In genomic region chr16:91404828-91405577, GRCm38 (mm10) we compare ENCODE assay signal across 17 mouse cellular contexts. TPM values are rescaled to one million over a fixed set of nuclear protein-coding genes. Genes with fewer than 3 reads are reported as not detected.
DNase-seq lines count a peak whose midpoint lies in the region; ATAC-seq and TF ChIP-seq lines count a peak whose summit lies in the region.
"Had no signal": no experiment of that assay in that cellular context is flagged by ENCODE, and none has a peak within 500 bp of the region (broad histone marks: within the 10 kb centered on the region; RNA-seq: fewer than 3 reads in every experiment).

No protein-coding gene starts in this region.

- no peak for ATAC-seq in heart, embryonic 15.5 days (replicated peaks; ENCODE audit: insufficient number of reproducible peaks, insufficient read depth, low FRiP score, low read depth)
- no peak for ATAC-seq in lung, embryonic 15.5 days (ENCODE audit: borderline replicate concordance, extremely low read depth, low FRiP score, low TSS enrichment)
- ATAC-seq in liver, embryonic 14.5 days (ENCODE audit: insufficient read depth), result no peak
- ATAC-seq in granulocyte monocyte progenitor cell, adult 5-6 weeks (replicated peaks; ENCODE audit: poor library complexity, severe bottlenecking), result no peak
- no peak for ATAC-seq in forebrain, embryonic 14.5 days
- ATAC-seq: Patski had no signal

- no peak for TF ChIP-seq POLR2A in bone marrow macrophage, adult 2 months (IDR thresholded peaks at IDR 0.05; ENCODE audit: borderline replicate concordance, low read depth, low read length)

- TF ChIP-seq CTCF in bone marrow macrophage, adult 2 months (IDR thresholded peaks at IDR 0.05; ENCODE audit: low read depth, low read length), result no peak
- TF ChIP-seq CTCF in liver, embryonic 14.5 days (IDR thresholded peaks at IDR 0.05; ENCODE audit: low read depth), result no peak

- no peak overlapping the region for H3K4me3 ChIP-seq in heart, embryonic 15.5 days
- no peak overlapping the region for H3K4me3 ChIP-seq in lung, embryonic 15.5 days
- H3K4me3 ChIP-seq in bone marrow macrophage, adult 2 months (ENCODE audit: insufficient read depth, low read length), result 0 out of 2 replicates have a peak overlapping the region, but pooled peaks have one; percentile 2
- H3K4me3 ChIP-seq in liver, embryonic 14.5 days (ENCODE audit: insufficient read depth in 1 of 2, low read depth in 2 of 2, low read length in 2 of 2), result no peak overlapping the region; a peak in 1 of 4 replicates
- no peak overlapping the region for H3K4me3 ChIP-seq in forebrain, embryonic 14.5 days (ENCODE audit: low read depth, low read length)

- H3K4me2 ChIP-seq in heart, embryonic 15.5 days, result peak overlapping the region; percentile 82; the same call in 1 of the 2 replicates
- H3K4me2 ChIP-seq in lung, embryonic 15.5 days, result no peak overlapping the region; the same call in 1 of the 2 replicates
- H3K4me2 ChIP-seq in liver, embryonic 14.5 days (ENCODE audit: low read depth), result peak overlapping the region; percentile 99
- H3K4me2 ChIP-seq in forebrain, embryonic 14.5 days (ENCODE audit: low read length), result no peak overlapping the region

- peaks cover 27% of the 10 kb centered on the region for H3K4me1 ChIP-seq in heart, embryonic 15.5 days (replicated peaks)
- peaks cover 19% of the 10 kb centered on the region for H3K4me1 ChIP-seq in lung, embryonic 15.5 days
- H3K4me1 ChIP-seq in bone marrow macrophage, adult 2 months (ENCODE audit: control insufficient read depth, insufficient read depth, low read length), result peaks cover 26% of the 10 kb centered on the region
- peaks cover 13 to 26% of the 10 kb centered on the region in 2 experiments for H3K4me1 ChIP-seq in liver, embryonic 14.5 days (replicated peaks; ENCODE audit: control insufficient read depth in 2 of 2, insufficient read depth in 2 of 2, low read length in 1 of 2)
- H3K4me1 ChIP-seq in forebrain, embryonic 14.5 days (ENCODE audit: control insufficient read depth, insufficient read depth, low read length), result peaks cover 4% of the 10 kb centered on the region; the same call in 1 of the 2 replicates

- peaks cover 5% of the 10 kb centered on the region; the same call in 1 of the 2 replicates for H3K36me3 ChIP-seq in heart, embryonic 15.5 days
- peaks cover 19% of the 10 kb centered on the region for H3K36me3 ChIP-seq in lung, embryonic 15.5 days
- peaks cover 38% of the 10 kb centered on the region for H3K36me3 ChIP-seq in liver, embryonic 14.5 days (replicated peaks; ENCODE audit: control insufficient read depth, insufficient read depth, low read depth)
- H3K36me3 ChIP-seq in forebrain, embryonic 14.5 days (ENCODE audit: control insufficient read depth, insufficient read depth, low read length), result peaks cover 15% of the 10 kb centered on the region; the same call in 1 of the 2 replicates

- no peak for TF ChIP-seq EP300 in liver, embryonic 14.5 days (IDR thresholded peaks at IDR 0.05; ENCODE audit: low read depth)

- H3K27ac ChIP-seq in heart, embryonic 15.5 days, result peak overlapping the region; percentile 94
- H3K27ac ChIP-seq in lung, embryonic 15.5 days, result peak overlapping the region; percentile 92
- peak overlapping the region; percentile 99 for H3K27ac ChIP-seq in bone marrow macrophage, adult 2 months (ENCODE audit: insufficient read depth, low read depth, low read length)
- peak overlapping the region; percentile 8; the same call in 1 of the 2 replicates for H3K27ac ChIP-seq in liver, embryonic 14.5 days
- H3K27ac ChIP-seq in forebrain, embryonic 14.5 days (ENCODE audit: low read depth, low read length), result no peak overlapping the region

- H3K9me3 ChIP-seq in heart, embryonic 15.5 days (replicated peaks), result no peaks in the 10 kb centered on the region
- no peaks in the 10 kb centered on the region for H3K9me3 ChIP-seq in lung, embryonic 15.5 days
- H3K9me3 ChIP-seq in liver, embryonic 14.5 days (ENCODE audit: control insufficient read depth, low read length), result no peaks in the 10 kb centered on the region
- no peaks in the 10 kb centered on the region for H3K9me3 ChIP-seq in forebrain, embryonic 14.5 days (replicated peaks; ENCODE audit: control insufficient read depth, low read length)
- H3K9me3 ChIP-seq: hindbrain, embryonic 13.5 days; limb, embryonic 12.5 days; megakaryocyte, embryonic 14.5 days had no signal

- H3K27me3 ChIP-seq in heart, embryonic 15.5 days, result no peaks in the 10 kb centered on the region
- H3K27me3 ChIP-seq in lung, embryonic 15.5 days, result no peaks in the 10 kb centered on the region
- H3K27me3 ChIP-seq in liver, embryonic 14.5 days (ENCODE audit: control insufficient read depth, insufficient read depth, low read length), result no peaks in the 10 kb centered on the region
- no peaks in the 10 kb centered on the region for H3K27me3 ChIP-seq in forebrain, embryonic 14.5 days (replicated peaks; ENCODE audit: control insufficient read depth, insufficient read depth, low read length)
- H3K27me3 ChIP-seq: megakaryocyte, embryonic 14.5 days; Patski had no signal

- 72% methylated on average over 10 of the region's 10 CpGs for WGBS in heart, embryonic 15.5 days
- WGBS in lung, embryonic 15.5 days, result 72% methylated on average over 10 of the region's 10 CpGs
- 72% methylated on average over 10 of the region's 10 CpGs for WGBS in liver, embryonic 14.5 days (ENCODE audit: insufficient replicate concordance)
- WGBS in forebrain, embryonic 14.5 days, result 72% methylated on average over 10 of the region's 10 CpGs

- H3K9ac ChIP-seq in heart, embryonic 15.5 days, result no peak overlapping the region
- no peak overlapping the region for H3K9ac ChIP-seq in lung, embryonic 15.5 days
- H3K9ac ChIP-seq in liver, embryonic 14.5 days (replicated peaks), result no peak overlapping the region
- H3K9ac ChIP-seq in forebrain, embryonic 14.5 days (ENCODE audit: low read length), result no peak overlapping the region

- no peak for DNase-seq in heart, adult 8-10 months (ENCODE audit: low spot score)
- no peak for DNase-seq in lung, postnatal 10 days
- DNase-seq in liver, embryonic 14.5 days (ENCODE audit: low read depth in 3 of 3, low spot score in 3 of 3), result no peak
- DNase-seq in forebrain, embryonic 14.5 days (ENCODE audit: low spot score), result no peak
- DNase-seq: cerebellum, postnatal 36 days had no signal

RNA-seq across cellular contexts. Expression of gene Il10rb, which starts 1.0 kb away (rescaled TPM):
- polyA plus RNA-seq in heart, embryonic 15.5 days (2015; fragmentation: Nextera tagmentation; extraction: Ambion mirVana), result 57.9 and 58.9 TPM in 2 replicates
- total RNA-seq in heart, adult 8-10 months (2022), result 100 to 1,000 TPM; 116 to 131 (median 129) TPM
- polyA plus RNA-seq in lung, embryonic 15.5 days (2015; fragmentation: Nextera tagmentation; extraction: Ambion mirVana), result 45.0 and 49.5 TPM in 2 replicates
- 345 and 358 TPM in 2 replicates for polyA plus RNA-seq in bone marrow macrophage, adult 2 months (2012; ENCODE audit: insufficient read depth, insufficient read length, missing spikeins)
- 12.4 and 12.7 TPM in 2 replicates for polyA plus RNA-seq in liver, embryonic 14.5 days (2012; rRNA removed)
- 24.9 and 28.7 TPM in 2 replicates for polyA plus RNA-seq in liver, embryonic 14.5 days (2014; fragmentation: Nextera tagmentation; extraction: Ambion mirVana)
- 36.6 and 48.8 TPM in 2 replicates for total RNA-seq in granulocyte monocyte progenitor cell, adult 5-6 weeks (2014; fragmentation: Nextera tagmentation)
- 41.3 and 45.8 TPM in 2 replicates for total RNA-seq in granulocyte monocyte progenitor cell, adult 5-6 weeks (2017)
- 7.7 and 10.5 TPM in 2 replicates for polyA plus RNA-seq in forebrain, embryonic 14.5 days (2014; fragmentation: Nextera tagmentation; extraction: Ambion mirVana)

RNA-seq across cellular contexts. Expression of gene Gm21970, which starts 13.5 kb away (rescaled TPM):
- polyA plus RNA-seq in heart, embryonic 15.5 days (2015; fragmentation: Nextera tagmentation; extraction: Ambion mirVana), result not detected in 2 replicates
- total RNA-seq in heart, adult 8-10 months (2022), result not detected
- polyA plus RNA-seq in lung, embryonic 15.5 days (2015; fragmentation: Nextera tagmentation; extraction: Ambion mirVana), result 0.36 TPM in 1 of 2 replicates, not detected in the other
- polyA plus RNA-seq in bone marrow macrophage, adult 2 months (2012; ENCODE audit: insufficient read depth, insufficient read length, missing spikeins), result not detected in 2 replicates
- 0.04 and 0.14 TPM in 2 replicates for polyA plus RNA-seq in liver, embryonic 14.5 days (2012; rRNA removed)
- polyA plus RNA-seq in liver, embryonic 14.5 days (2014; fragmentation: Nextera tagmentation; extraction: Ambion mirVana), result 0.67 TPM in 1 of 2 replicates, not detected in the other
- not detected in 2 replicates for total RNA-seq in granulocyte monocyte progenitor cell, adult 5-6 weeks (2014; fragmentation: Nextera tagmentation)
- not detected in 2 replicates for total RNA-seq in granulocyte monocyte progenitor cell, adult 5-6 weeks (2017)
- not detected in 2 replicates for polyA plus RNA-seq in forebrain, embryonic 14.5 days (2014; fragmentation: Nextera tagmentation; extraction: Ambion mirVana)
- total RNA-seq: adrenal gland, adult 18-20 months; gastrocnemius, postnatal 36 days; layer of hippocampus, postnatal 36 days had no signal
- polyA plus RNA-seq: CD4-positive, CD25-positive, alpha-beta regulatory T cell, adult 4 months; hindbrain, embryonic 13.5 days; limb, embryonic 12.5 days had no signal

RNA-seq across cellular contexts. Expression of gene Ifnar2, which starts 32.4 kb away (rescaled TPM):
- polyA plus RNA-seq in heart, embryonic 15.5 days (2015; fragmentation: Nextera tagmentation; extraction: Ambion mirVana), result 52.5 and 58.9 TPM in 2 replicates
- total RNA-seq in heart, adult 8-10 months (2022), result 10 to 100 TPM; 27.6 to 35.3 (median 32.6) TPM
- 61.9 and 70.3 TPM in 2 replicates for polyA plus RNA-seq in lung, embryonic 15.5 days (2015; fragmentation: Nextera tagmentation; extraction: Ambion mirVana)
- polyA plus RNA-seq in bone marrow macrophage, adult 2 months (2012; ENCODE audit: insufficient read depth, insufficient read length, missing spikeins), result 237 and 238 TPM in 2 replicates
- polyA plus RNA-seq in liver, embryonic 14.5 days (2012; rRNA removed), result 23.0 and 33.1 TPM in 2 replicates
- 68.4 and 74.4 TPM in 2 replicates for polyA plus RNA-seq in liver, embryonic 14.5 days (2014; fragmentation: Nextera tagmentation; extraction: Ambion mirVana)
- total RNA-seq in granulocyte monocyte progenitor cell, adult 5-6 weeks (2014; fragmentation: Nextera tagmentation), result 130 and 164 TPM in 2 replicates
- 115 and 139 TPM in 2 replicates for total RNA-seq in granulocyte monocyte progenitor cell, adult 5-6 weeks (2017)
- polyA plus RNA-seq in forebrain, embryonic 14.5 days (2014; fragmentation: Nextera tagmentation; extraction: Ambion mirVana), result 44.6 and 46.9 TPM in 2 replicates

Comparison
In these comparisons a context has a peak if more than half of its experiments do, and no peak if none do; other contexts are left out.
1. H3K4me2 ChIP-seq: peak in heart, embryonic 15.5 days (single experiment) and liver, embryonic 14.5 days (single experiment); none in lung, embryonic 15.5 days (single experiment) and forebrain, embryonic 14.5 days (single experiment).